Mouse (Mus musculus) liver, postnatal 0 days (tissue): ENCODE results near the gene Pomgnt2.

Experiments used
- CTCF ChIP-seq: sonication (generic); IDR thresholded peaks from 2 replicates; pipeline ENCODE4 v1.5.1; 2016; ENCODE audit warnings: antibody characterized with exemption, low read depth
- EP300 ChIP-seq: IDR thresholded peaks from 2 replicates; pipeline ENCODE4 v1.6.1; 2016; ENCODE audit warnings: antibody characterized with exemption, low read depth, mild to moderate bottlenecking

GRCm38 (mm10) chr9:122006609-122007008 is 9.7 kb upstream of the Pomgnt2 start:
- TF ChIP-seq CTCF (no peak), EP300 (no peak)
